Mouse (Mus musculus) spleen, embryonic (tissue): ENCODE data around the gene 4930426L09Rik.

ENCODE experiments used
- CTCF ChIA-PET: fragments of 350-600 bp; sonication (Branson Sonifier 250); formaldehyde crosslinking; loops from one replicate; lab custom pipeline; 2022; lab: Charles Lee

Gene 4930426L09Rik

DNA sequence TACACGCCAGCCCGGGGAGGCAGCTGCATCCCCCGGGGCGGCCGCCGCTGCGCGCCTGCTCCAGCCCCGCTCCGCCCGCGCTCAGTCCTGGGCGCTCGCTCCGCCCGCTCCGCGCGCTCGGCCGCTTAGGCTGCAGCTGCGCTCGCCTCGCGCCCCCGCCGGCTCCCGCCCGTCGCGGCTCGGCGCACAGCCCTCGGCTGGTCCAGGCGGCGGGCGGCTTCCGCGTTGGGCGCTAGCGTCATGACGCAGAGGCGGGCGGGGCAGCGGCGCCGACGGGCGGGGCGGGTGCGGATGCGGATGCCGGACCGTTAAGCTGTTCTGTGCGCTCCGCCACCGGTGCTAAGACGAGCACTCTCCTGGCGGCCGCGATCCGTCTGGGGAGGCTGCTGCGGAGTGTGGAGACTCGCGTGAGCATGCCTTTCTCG is at the start of gene 4930426L09Rik, which contains the start of gene Pip4k2a:
Gene 4930426L09Rik, plus strand, starts transcription at position 290 of the 425 bp plus-strand sequence.
Gene Pip4k2a, minus strand, starts transcription at position 73 of the 425 bp plus-strand sequence.
- CTCF ChIA-PET = interaction anchor here (0.6 kb wide), 1 partner anchor 125 kb away, joined by 3 read pairs; no protein-coding TSS in a partner anchor

DNA sequence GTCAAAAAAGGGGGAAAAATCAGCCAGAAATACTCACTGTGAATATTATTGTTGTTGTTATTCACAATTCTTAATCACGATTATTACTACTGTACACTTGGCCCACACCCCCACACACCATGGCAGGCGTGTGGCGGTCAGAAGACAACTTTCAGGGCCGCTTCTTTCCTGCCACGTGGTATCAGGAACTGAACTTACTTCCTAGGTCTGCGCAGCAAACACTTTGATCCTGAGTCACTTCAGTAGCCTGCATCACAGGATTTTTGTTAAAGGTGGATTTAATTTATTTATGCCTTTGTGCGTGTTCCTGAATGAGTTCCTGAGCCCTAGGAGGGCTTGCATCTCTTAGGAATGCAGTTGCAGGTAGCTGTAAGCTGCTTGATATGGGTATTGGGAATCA is 49.4 kb upstream of the 4930426L09Rik start:
- CTCF ChIA-PET = interaction anchor here (0.7 kb wide), 1 partner anchor 18 kb away, joined by 5 read pairs; no protein-coding TSS in a partner anchor

DNA sequence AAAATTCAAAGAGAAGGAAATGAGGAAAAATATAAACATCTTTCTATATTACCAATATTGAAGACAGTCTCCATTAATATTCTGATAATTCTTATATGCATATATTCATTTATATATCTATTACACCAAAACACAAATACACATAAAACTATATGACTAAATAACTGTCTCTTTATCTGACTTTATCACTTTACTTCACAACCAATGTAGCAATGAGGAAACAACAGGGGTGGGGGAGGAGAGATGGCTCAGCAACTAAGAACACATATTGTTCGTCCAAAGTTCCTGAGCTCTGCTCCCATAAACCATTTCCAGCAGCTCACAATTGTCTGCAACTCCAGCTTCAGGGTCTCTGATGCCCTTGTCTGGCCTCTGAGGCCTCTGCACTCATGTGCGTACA is 47.4 kb upstream of the 4930426L09Rik start:
- CTCF ChIA-PET = no interaction called here

- CTCF ChIA-PET = no interaction called here
Measured at GRCm38 (mm10) chr2:18952102-18952673, 46.0 kb upstream of the 4930426L09Rik start.

DNA sequence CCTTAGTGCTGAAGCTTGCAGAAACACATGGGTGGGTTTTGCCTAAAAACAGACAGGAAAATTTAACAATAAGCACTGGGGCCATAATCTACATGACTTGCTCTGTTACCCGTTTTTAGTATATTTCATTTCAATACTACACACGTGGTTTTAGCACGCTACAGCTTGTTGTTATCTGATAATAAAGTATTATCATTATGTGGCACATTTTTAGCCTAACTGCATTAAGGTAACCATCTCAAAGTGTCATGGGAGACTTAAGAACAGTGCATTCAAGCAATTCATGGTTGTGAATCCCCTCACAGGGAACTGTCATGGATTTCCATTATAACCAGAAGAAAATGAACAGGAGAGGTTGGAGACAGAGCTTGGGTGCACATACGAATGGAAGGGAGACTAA is 43.7 kb upstream of the 4930426L09Rik start:
- CTCF ChIA-PET = interaction anchor here (1.2 kb wide), 1 partner anchor 14 kb away, joined by 3 read pairs; no protein-coding TSS in a partner anchor

DNA sequence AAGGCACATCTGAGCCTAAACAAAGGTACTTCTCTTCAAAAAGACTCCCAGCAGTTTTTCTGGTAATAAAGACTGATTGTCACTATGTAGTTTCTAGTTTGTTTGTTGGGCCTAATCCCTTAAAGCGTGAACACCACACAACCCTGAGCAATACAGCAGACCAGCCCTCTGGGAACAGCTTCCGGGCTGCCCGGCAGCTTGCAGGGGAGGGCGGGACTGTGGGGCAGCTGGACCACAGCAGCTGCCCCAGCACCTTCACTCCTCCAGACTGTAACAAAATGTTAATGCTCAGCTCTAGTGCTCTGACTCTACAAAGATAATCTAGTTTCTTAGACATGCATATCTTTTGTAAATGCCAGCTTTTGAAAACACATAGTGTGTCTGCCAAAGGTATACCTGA is 43.1 kb upstream of the 4930426L09Rik start:
- CTCF ChIA-PET = no interaction called here

DNA sequence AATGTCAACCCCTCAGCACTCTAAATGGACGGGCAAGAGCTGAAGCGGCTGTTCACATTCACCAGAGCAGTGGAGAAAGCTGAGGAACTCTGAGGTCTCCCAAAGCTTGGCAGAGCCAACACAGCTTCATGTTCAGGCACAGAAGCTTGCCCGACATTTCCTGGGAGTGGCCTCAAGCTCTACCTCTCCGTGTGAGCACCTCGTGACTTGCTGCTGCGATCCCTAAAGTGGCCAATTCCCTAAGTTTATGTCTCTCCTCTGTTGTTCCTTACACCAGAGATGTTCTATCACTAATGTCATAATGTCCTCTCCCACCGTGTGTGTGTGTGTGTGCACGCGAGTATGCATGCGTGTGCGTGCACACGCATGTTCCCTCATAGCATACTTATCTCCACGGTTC is 42.5 kb upstream of the 4930426L09Rik start:
- CTCF ChIA-PET = interaction anchor here (0.6 kb wide), 1 partner anchor 190 kb away, joined by 10 read pairs; no protein-coding TSS in a partner anchor

DNA sequence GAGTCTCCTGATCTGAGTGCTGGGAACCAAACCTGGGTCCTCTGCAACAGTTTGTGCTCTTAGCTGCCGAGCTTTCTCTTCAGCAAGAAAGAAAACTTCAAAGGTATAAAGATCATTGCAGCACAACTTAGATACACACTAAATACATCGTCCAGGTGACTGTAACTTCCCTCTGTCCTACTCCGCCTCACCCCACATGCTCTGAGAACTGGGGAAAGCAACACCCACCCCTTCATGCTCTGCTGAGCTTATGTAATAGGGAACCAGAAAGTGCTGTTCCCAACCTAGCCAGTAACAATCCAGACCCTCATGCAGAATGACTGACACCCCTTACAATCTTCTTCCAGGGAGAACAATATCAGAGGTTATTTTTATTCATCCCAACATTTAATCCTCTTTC is 41.7 kb upstream of the 4930426L09Rik start:
- CTCF ChIA-PET = interaction anchor here (0.6 kb wide), 1 partner anchor 100 kb away, joined by 5 read pairs; no protein-coding TSS in a partner anchor

DNA sequence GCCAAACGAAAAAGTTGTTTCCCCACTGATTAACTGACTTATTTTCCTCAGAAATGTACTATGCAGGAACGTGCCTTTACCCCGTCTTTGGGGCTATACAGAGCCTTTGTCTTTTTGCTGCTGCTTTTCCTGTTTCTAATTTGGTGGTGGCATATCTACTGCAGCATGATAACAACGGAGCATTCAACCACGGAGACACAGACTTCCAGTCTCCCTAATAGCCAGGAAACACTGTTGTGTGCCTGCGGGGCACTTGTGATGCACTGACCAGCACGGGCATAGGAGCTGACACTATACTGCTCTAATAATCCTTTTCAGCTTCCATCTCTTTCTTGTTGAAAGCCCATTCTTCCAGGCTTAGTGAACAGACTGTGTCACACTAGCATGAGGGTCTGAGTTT is 41.2 kb upstream of the 4930426L09Rik start:
- CTCF ChIA-PET = interaction anchor here (1.2 kb wide), 1 partner anchor 10 kb away, joined by 4 read pairs; no protein-coding TSS in a partner anchor

GRCm38 (mm10) chr2:18957459-18957858 is 40.7 kb upstream of the 4930426L09Rik start:
- CTCF ChIA-PET = interaction anchor here (0.6 to 1.2 kb wide), 2 partner anchors 10 to 38 kb away, joined by 4 to 10 read pairs; no protein-coding TSS in a partner anchor

GRCm38 (mm10) chr2:18958044-18958443 is 40.1 kb upstream of the 4930426L09Rik start:
- CTCF ChIA-PET = interaction anchor here (0.6 to 1.2 kb wide), 2 partner anchors 9 to 39 kb away, joined by 4 to 10 read pairs; no protein-coding TSS in a partner anchor

GRCm38 (mm10) chr2:18958501-18958900 is 39.6 kb upstream of the 4930426L09Rik start:
- CTCF ChIA-PET = interaction anchor here (1.2 kb wide), 1 partner anchor 8 kb away, joined by 4 read pairs; no protein-coding TSS in a partner anchor

DNA sequence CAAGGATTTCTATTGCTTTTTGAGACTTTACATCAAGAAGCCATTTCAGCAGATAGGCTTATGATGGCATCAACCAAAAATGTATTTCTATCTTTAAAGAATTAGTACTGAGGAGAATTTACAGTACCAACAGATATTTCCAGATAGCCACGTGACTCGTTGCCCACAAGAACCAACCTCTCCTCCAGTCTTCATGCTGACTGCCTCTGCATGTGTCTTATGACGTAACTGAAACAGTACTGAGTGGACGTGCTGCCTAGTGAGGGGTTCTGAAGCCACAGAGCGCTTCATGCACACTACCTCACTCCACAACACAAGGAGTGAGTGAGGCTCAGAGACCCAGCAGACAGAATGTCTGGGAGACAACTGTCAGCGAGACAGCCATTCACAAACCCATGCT is 39.1 kb upstream of the 4930426L09Rik start:
- CTCF ChIA-PET = no interaction called here

- CTCF ChIA-PET = no interaction called here
Measured at GRCm38 (mm10) chr2:18959558-18959957, 38.6 kb upstream of the 4930426L09Rik start.

DNA sequence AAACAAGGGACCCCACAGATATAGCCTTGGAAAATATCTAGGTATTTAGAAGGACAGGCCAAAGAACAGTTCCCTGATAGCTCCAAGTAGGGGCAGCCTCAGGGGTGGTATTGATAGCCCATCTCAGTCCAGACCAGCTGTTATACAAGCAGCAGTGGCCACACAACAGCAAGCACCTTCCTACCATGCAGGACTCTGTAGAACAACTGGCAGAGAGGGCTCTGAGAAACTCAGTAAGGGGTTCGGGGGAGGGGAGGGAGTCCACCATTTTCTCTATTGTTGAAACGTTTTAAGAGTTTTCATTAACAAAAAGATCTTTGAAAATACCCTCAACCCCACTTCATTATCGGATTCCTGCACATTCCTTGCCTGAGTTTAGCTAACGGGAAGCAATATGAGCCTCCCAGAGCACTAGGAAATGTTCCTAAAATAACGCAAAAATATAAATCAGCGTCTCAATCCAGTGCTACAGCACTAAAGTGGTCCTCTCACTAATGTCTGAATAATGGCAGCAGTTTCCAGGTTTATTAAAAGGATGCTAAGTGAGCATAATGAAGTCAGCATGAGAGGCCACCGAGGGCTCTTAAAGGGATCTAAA is 37.7 kb upstream of the 4930426L09Rik start:
- CTCF ChIA-PET = no interaction called here

GRCm38 (mm10) chr2:18962502-18962901 is 35.6 kb upstream of the 4930426L09Rik start:
- CTCF ChIA-PET = no interaction called here

GRCm38 (mm10) chr2:18963286-18964040 is 34.7 kb upstream of the 4930426L09Rik start:
- CTCF ChIA-PET = no interaction called here

DNA sequence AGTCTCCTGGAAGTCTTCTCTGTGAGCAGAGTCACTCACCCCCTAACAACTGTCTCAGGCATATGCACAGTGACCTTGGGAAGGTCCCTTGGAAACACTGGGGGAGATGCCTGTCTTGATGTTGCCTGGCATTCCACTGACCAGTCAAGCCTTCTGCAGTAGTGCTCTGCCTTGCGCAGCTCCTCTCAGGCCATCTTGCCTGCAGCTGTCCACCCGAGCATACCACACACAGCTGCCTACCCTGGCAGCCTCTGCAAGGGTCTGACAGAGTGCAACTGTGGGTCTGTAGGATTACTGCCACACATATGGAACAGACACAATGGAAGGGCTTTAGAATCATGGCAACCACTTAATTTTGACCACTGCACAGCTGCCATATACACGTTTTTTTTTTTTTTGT is 33.0 kb upstream of the 4930426L09Rik start:
- CTCF ChIA-PET = no interaction called here

DNA sequence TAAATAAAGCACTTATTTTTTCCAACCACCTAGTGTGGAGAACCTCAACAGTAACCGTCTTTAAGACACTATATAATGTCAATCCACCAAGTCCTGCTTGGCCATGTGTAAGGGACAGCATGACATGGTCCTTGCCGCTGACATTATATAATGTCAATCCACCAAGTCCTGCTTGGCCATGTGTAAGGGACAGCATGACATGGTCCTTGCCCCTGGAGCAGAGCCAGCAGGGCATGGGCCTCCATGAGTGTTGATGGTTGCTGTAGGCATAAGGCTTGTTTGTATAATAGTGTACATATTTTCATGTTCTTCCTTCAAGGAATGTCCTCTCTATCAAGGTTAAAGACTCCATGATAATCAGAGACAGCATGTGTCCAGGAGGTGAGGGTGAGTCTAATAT is 32.2 kb upstream of the 4930426L09Rik start:
- CTCF ChIA-PET = interaction anchor here (0.5 kb wide), 1 partner anchor 932 kb away, joined by 3 read pairs; no protein-coding TSS in a partner anchor

DNA sequence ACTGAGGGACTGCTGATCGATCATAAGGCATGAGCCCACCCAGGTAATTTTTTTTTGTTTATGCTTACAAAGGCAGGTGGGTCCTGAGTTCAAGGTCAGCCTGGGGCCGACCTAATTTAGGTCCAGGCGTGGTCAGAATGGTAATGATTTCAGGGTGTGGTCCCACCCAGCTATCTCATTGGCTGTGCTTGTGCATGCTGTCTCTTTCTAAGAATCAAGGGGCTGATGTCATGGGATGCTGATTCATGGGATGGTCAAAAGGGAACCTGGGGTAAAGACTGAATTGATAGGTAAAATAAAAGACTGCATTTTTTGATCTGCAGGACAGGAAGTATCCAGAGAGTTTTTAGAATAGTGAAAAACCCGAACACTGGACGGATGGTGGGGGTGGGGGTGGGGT is 31.6 kb upstream of the 4930426L09Rik start:
- CTCF ChIA-PET = interaction anchor here (0.6 to 0.7 kb wide), 2 partner anchors 9 to 18 kb away, joined by 4 to 5 read pairs; no protein-coding TSS in a partner anchor

GRCm38 (mm10) chr2:18967451-18968063 is 30.6 kb upstream of the 4930426L09Rik start:
- CTCF ChIA-PET = interaction anchor here (0.7 kb wide), 1 partner anchor 10 kb away, joined by 4 read pairs; no protein-coding TSS in a partner anchor
